Comparison of ENCODE assay signal across 8 mouse cellular contexts in the genomic region with DNA sequence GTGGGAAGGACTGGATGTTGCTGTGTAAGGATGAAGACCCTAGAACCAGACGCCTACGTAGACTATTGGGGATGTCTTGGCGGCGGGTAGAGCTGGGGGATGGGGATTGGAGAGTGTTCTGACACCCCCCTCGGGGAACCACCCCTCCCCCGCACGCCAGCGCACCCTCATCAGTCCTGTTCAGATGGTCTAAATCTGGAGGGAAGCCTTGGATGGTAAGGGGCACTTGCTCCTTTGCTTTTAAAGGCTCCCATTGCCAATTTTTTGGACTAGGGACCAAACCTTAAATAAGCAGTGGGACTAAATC. TPM values are rescaled to one million over a fixed set of nuclear protein-coding genes. Genes with fewer than 3 reads are reported as not detected.
DNase-seq lines count a peak whose midpoint lies in the region; ATAC-seq lines count a peak whose summit lies in the region.

No protein-coding gene starts in this region.

- H3K4me3 ChIP-seq in heart, embryonic 12.5 days = peak overlapping the region; percentile 71
- peak overlapping the region; percentile 60 for H3K4me3 ChIP-seq in hindbrain, embryonic 13.5 days
- peak overlapping the region; percentile 55 for H3K4me3 ChIP-seq in midbrain, embryonic 11.5 days (ENCODE audit: low read depth, low read length)

- H3K27ac ChIP-seq in heart, embryonic 12.5 days (ENCODE audit: poor library complexity, severe bottlenecking) = no peak overlapping the region
- H3K27ac ChIP-seq in hindbrain, embryonic 13.5 days = peak overlapping the region; percentile 89
- H3K27ac ChIP-seq in midbrain, embryonic 11.5 days (ENCODE audit: low read depth, low read length) = no peak overlapping the region

- H3K4me1 ChIP-seq in heart, embryonic 12.5 days (replicated peaks) = 0 out of 2 replicates have a peak, but pooled peaks cover 4% of the 10 kb centered on the region
- H3K4me1 ChIP-seq in hindbrain, embryonic 13.5 days (replicated peaks) = peaks cover 17% of the 10 kb centered on the region
- no peaks in the 10 kb centered on the region for H3K4me1 ChIP-seq in midbrain, embryonic 11.5 days (ENCODE audit: control insufficient read depth, insufficient read depth, low read length)

- H3K9me3 ChIP-seq in heart, embryonic 12.5 days (replicated peaks) = peaks cover 2% of the 10 kb centered on the region; the same call in 1 of the 2 replicates
- no peaks in the 10 kb centered on the region for H3K9me3 ChIP-seq in hindbrain, embryonic 13.5 days
- H3K9me3 ChIP-seq in midbrain, embryonic 11.5 days (ENCODE audit: control insufficient read depth, low read length) = no peaks in the 10 kb centered on the region

- no peak for ATAC-seq in heart, embryonic 12.5 days (ENCODE audit: insufficient number of reproducible peaks, low FRiP score)
- ATAC-seq in hindbrain, embryonic 13.5 days (ENCODE audit: low FRiP score) = peak; percentile 45
- peak; percentile 39 for ATAC-seq in midbrain, embryonic 11.5 days (ENCODE audit: low FRiP score)

- H3K9ac ChIP-seq in heart, embryonic 12.5 days = peak overlapping the region; percentile 73; the same call in 1 of the 2 replicates
- peak overlapping the region; percentile 78 for H3K9ac ChIP-seq in hindbrain, embryonic 13.5 days
- peak overlapping the region; percentile 69 for H3K9ac ChIP-seq in midbrain, embryonic 11.5 days (ENCODE audit: low read length)

- DNase-seq in heart, postnatal 25 days (ENCODE audit: low spot score) = no peak
- peak; percentile 2 for DNase-seq in urinary bladder, postnatal 14 days (ENCODE audit: low spot score)
- no peak for DNase-seq in urinary bladder, postnatal 4 days (ENCODE audit: low spot score in 2 of 2)
- DNase-seq in midbrain, embryonic 11.5 days (ENCODE audit: low spot score, missing footprints) = peak; percentile 86
- DNase-seq in thymus, postnatal 4 days = peak; percentile 59
- DNase-seq in gastrocnemius, postnatal 25 days = no peak

- peak overlapping the region; percentile 75 for H3K4me2 ChIP-seq in heart, embryonic 12.5 days
- H3K4me2 ChIP-seq in hindbrain, embryonic 13.5 days = peak overlapping the region; percentile 60
- peak overlapping the region; percentile 51 for H3K4me2 ChIP-seq in midbrain, embryonic 11.5 days

- 9% methylated on average over 8 of the region's 8 CpGs for WGBS in heart, embryonic 12.5 days
- WGBS in hindbrain, embryonic 13.5 days = 19% methylated on average over 8 of the region's 8 CpGs
- 22% methylated on average over 8 of the region's 8 CpGs for WGBS in midbrain, embryonic 11.5 days

- H3K36me3 ChIP-seq in heart, embryonic 12.5 days = no peaks in the 10 kb centered on the region
- no peaks in the 10 kb centered on the region for H3K36me3 ChIP-seq in hindbrain, embryonic 13.5 days
- no peaks in the 10 kb centered on the region for H3K36me3 ChIP-seq in midbrain, embryonic 11.5 days (ENCODE audit: control insufficient read depth, insufficient read depth, low read length)

- 0 out of 2 replicates have a peak, but pooled peaks cover 6% of the 10 kb centered on the region for H3K27me3 ChIP-seq in heart, embryonic 12.5 days (replicated peaks)
- H3K27me3 ChIP-seq in hindbrain, embryonic 13.5 days = no peaks in the 10 kb centered on the region
- no peaks in the 10 kb centered on the region for H3K27me3 ChIP-seq in midbrain, embryonic 11.5 days (ENCODE audit: control insufficient read depth, insufficient read depth, low read length)

- intact Hi-C loops in heart, postnatal 25 days (cut with DNase I) = no loop called here

RNA-seq across cellular contexts. Expression of a gene that starts 1.1 kb away (rescaled TPM):
- polyA plus RNA-seq in heart, embryonic 12.5 days (2016; fragmentation: Nextera tagmentation; extraction: Ambion mirVana) = 12.1 and 12.9 TPM in 2 replicates
- 1 to 10 TPM; 4.4 to 4.7 TPM for total RNA-seq in heart, postnatal 25 days (2021)
- 14.4 and 15.8 TPM in 2 replicates for polyA plus RNA-seq in hindbrain, embryonic 13.5 days (2015; fragmentation: Nextera tagmentation; extraction: Ambion mirVana)
- polyA plus RNA-seq in midbrain, embryonic 11.5 days (2014; fragmentation: Nextera tagmentation; extraction: Ambion mirVana) = 24.2 and 29.0 TPM in 2 replicates
- 1 to 10 TPM; 3.0 to 3.9 TPM for total RNA-seq in gastrocnemius, postnatal 25 days (2021)

Comparison
In these comparisons a context has a peak if more than half of its experiments do, and no peak if none do; other contexts are left out.
1. DNase-seq: peak in urinary bladder, postnatal 14 days (single experiment), midbrain, embryonic 11.5 days (single experiment) and thymus, postnatal 4 days (single experiment); none in heart, postnatal 25 days (single experiment), urinary bladder, postnatal 4 days (0 of 2) and gastrocnemius, postnatal 25 days (single experiment).
2. Peak in every context shown above with its lines, with median percentiles within 50 percentile points of each other: H3K4me2 ChIP-seq, H3K4me3 ChIP-seq and H3K9ac ChIP-seq.